Mouse (Mus musculus) layer of hippocampus, postnatal 14 days (tissue): ENCODE data around the gene Wfdc3. TPM values are rescaled to one million over a fixed set of nuclear protein-coding genes. Genes with fewer than 3 reads are reported as not detected.
"Not testable (repeated sequence)": the region's sequence is repeated elsewhere in the genome, so short reads cannot be mapped to it uniquely, and the experiment has no call there.

Experiments used
- DNase-seq, 2 experiments: peaks; one replicate each; pipeline ENCODE4 v3.0.0; 2021 to 2022; ENCODE audit warnings: low spot score in 2 of 2, mixed read lengths in 1 of 2
- total RNA-seq, 2 experiments: library from RNA; stranded (reverse); gene quantifications; 2 replicates each; pipeline ENCODE4 v1.2.3; 2021

The Wfdc3 gene
- total RNA-seq, 2 experiments from 2014 or later = 1.5 TPM

DNA sequence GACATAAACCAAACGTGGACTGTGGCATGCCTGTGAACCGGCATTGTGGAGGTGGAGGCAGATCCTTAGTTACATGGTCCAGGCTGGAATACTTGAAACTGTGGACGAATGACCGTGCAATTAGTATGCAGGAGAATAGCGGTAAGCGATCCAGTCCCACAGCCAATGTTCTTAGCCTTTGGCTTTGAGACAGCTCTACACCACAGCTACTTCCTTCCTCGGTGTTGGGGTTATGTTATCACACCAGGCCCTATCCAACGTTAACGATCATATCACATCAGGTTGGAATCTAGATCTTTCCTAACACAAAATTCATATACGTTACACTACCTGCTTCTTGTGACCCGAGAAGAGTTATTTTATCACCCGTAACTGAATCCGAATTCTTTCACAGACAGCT lies 744 bp downstream of the Wfdc3 start:
- DNase-seq = no peak

DNA sequence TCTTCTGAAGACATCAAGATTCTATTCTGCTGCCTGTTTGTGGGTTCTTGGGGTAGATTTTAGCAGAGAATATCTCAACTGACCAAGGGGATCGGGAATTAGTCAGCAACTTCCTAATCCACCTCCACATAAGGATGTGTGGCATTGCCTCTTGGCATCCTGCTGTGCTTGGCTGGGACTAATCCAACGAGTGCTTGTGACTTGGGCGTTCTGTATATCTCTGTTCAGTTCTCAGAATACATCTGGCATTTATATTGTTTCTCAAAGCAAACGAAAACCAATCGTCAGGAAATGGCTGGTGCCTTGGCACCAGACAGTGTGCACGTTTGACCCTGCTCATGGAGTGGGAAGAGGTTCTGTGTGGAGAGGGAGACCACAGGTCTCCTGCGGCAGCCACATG lies 5.9 kb downstream of the Wfdc3 start:
- no peak for DNase-seq

DNA sequence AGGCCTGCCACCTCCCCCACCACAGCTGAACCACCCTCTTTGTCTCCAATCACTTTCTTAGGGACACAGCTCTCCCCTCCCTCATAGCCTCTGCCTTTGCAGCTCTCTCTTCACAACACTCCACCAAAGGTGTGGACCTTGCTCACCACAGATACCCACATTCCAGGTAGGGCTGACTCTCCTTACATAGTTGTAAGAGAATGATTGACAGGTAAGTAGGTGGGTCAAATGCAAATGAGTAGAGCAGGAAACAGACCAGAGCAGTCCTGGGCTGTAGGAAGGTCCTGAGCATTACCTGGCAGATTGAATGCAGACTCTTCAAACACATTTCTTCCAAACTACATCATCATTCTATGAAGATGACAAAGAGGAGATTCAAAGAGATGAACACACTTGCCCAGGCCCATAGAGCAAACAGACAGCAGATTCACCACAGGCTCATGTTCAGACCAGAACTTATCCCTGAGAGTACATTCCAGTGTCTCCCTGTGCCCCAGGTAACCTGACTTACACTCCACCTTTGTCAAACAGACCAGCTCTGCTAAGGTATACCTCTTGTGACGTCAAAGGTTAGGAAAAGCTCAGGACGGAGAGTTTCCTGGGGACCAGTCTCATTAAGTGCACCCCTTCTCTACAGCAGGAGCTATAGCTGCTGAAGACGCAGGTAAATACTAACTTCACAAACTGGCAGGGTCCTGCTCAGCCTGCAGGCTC lies 8.2 kb downstream of the Wfdc3 start:
- DNase-seq = no peak

DNA sequence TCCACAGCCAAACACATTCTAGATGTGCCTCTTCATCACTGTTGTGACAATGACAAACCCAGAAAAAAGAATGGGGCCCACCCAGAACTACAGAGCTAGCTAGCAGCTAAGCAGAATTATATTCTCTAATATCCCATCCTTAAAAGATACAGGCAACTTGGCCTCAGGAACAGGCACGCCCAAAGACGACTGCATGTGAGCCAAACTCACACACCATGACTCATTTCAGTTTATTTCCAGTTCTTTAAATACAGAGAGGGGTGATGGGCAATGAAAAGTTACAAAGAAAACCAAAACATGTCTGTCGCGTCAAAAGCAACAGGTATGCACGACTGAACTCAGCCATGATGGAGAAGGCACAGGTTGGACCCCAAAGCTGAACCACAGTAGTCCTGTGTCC lies 10.3 kb downstream of the Wfdc3 start:
- DNase-seq = no peak

DNA sequence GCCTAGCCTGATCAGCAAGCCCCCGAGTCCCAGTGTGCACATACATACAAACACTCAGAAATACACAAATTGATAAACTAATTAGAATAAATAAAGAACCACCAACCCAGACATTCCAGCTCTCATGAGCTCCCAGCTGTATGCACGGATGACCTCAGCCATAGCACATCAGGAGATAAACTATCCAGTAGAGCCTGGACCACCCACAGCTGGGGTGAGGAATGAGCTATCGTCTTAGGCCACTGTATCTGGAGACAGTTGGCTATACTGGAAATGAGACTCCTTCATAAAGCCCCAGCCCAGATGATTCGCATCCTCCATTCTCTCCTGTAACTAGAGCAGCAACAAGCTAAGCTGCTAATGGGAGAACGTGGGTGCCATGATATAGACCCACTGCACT lies 10.9 kb downstream of the Wfdc3 start:
- no peak for DNase-seq

DNA sequence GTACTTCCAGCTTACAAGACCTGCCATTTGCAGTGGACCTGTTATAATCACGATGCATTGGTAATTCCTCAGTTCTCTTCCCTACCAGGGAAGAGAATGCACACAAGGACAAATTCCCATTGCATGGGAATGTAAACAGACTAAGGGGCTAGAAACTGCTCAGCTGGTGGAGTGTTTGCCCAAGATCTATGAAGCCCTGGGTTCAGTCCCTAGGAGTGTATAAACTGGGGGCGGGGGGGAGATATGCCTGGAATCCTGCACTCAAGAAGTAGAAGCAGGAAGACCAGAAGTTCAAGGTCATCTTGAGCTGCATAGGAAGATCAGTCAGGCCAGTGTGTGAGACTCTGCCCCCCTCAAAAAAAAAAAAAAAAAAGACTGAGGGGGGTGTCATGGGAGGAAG lies 12.5 kb downstream of the Wfdc3 start:
- no peak for DNase-seq

DNA sequence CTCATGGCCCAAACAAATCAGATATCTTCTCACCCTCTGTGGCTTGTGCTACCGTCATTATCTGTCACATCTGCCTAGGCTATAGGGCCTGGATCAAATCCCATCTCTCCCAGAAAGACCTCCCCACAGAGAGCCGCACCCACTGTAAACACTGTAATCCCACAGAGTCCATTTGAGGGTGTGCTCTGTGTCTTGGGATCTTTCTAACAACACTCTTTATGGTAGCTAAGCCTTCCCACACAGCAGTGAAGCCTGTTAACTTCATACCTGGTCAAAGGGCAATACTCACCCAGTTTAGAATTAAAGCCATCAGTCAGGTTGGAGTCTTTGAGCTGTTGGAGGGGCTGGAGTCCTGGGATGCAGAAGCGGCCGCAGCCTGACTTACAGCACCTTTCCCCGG lies 14.0 kb downstream of the Wfdc3 start:
- no peak for DNase-seq

DNA sequence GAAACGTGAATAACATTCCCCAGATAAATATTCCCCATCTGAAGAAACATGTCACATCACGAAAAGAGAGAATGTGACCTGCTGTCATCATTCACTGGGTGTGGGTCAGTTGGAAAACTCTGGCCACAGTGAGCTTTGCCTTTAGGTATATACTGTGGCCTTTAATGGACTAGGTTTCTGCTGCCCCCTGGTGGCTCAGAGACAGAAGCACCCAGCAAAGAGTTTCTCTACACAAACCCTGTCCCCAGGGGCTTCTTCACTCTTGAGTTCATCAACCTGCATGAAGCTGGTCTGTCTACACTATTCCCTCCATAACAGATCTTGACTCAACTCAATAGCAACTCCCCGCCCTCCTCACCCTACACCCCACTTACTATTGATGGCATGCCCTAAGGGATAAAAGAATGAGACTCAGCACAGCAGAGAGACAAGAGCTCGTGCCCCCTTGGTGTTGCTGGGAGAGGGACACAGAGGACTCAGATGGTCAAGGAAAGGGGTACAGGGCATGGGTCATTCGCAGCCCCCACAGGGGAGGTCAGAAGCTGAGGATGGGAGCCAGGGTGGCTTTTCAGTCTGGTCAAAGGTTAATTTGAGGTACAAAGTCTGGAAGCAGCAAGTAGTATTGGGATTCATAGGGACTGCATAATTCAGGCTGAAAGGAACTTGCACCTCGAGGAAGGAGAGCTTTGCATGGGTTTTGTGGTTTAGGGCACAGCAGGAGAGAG lies 19.7 kb downstream of the Wfdc3 start:
- DNase-seq = peak; percentile 50 to 74

DNA sequence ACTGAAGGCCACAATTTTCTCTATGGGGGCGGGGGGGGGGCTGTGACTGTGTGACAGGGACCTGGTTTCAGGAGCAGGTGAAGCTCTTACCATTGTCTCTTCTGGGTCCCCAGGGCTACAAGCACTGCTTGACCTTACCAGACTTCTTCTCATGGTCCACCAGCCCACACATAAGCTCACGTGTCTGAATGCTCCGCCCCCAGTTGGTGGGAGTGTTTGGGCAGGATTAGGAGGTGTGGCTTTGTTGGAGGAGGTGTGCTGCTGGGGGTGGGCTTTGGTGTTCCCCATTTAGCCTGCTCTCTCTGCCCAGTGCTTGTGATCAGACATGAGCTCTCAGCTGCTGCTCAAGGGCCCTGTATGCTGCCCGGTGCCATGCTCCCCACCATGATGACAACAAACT lies 22.5 kb downstream of the Wfdc3 start:
- DNase-seq = no peak

DNA sequence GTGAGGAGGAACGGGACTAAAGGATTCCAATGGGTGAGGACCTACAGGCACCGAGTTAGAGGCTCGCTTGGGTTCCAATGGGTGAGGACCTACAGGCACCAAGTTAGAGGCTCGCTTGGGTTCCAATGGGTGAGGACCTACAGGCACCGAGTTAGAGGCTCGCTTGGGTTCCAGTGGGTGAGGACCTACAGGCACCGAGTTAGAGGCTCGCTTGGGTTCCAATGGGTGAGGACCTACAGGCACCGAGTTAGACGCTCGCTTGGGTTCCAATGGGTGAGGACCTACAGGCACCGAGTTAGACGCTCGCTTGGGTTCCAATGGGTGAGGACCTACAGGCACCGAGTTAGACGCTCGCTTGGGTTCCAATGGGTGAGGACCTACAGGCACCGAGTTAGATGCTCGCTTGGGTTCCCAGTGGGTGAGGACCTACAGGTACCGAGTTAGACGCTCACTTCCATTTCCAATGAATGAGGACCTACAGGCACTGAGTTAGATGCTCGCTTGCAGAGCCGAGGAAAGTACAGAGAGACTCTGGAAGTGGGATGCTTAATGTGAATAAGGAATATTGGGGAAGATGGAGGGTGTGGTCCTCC lies 29.4 kb downstream of the Wfdc3 start:
- DNase-seq = not testable (repeated sequence)

DNA sequence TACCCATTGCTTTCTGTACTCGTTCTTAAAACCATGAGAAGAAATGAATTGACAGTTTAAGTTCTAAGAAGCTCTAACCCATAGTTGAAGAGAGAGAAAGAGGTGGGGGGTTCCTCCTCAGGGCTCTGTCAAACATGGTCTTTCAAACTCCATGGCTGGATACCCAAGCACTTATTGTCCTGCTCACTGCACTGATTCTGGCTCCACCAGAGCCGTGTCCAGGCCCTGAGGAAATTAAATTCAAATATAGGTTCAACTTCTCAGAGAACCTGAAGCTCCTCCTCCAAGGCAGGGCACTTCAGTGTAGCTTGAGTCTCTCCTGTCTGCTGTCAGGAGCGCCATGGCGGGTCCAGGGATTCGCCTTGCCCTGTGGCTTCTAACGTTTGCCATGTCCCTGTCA lies 30.7 kb downstream of the Wfdc3 start, which contains the start of gene Spint5:
Gene Spint5 (plus strand): TSS at position 301 of the 400 bp plus-strand sequence.
- DNase-seq = no peak

DNA sequence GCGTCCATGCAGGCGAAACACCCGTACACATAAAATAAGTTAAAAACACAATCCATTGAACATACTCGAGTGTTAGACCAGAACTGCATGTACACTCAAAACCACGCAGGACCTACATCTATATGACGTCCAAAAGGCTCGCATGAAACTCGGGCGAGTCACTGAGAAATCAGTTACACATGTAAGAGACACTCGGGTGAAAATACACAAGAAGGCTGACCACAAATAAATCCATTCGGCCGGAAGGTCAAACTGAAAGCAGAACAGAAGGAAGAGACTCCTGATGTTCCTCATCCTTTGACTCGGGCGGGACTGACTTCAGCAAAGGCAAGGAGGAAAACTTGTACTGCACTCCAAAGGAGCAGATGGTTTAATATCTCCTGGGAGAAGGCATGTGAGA lies 39.7 kb downstream of the Wfdc3 start:
- no peak for DNase-seq

DNA sequence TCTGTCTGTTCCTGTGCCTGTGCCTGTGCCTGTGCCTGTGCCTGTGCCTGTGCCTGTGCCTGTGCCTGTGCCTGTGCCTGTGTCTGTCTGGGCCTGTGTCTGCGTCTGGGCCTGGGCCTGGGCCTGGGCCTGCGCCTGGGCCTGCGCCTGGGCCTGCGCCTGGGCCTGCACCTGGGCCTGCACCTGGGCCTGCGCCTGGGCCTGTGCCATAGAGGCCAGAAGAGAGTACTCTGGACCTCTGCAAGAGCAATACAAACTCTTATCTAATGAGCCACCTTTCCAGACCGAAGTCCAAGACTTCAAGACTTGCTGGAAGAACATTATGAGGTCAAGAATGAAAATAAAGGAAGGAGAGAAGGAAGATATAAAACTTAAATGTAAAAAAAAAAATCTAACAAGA lies 40.4 kb downstream of the Wfdc3 start:
- DNase-seq = no peak

DNA sequence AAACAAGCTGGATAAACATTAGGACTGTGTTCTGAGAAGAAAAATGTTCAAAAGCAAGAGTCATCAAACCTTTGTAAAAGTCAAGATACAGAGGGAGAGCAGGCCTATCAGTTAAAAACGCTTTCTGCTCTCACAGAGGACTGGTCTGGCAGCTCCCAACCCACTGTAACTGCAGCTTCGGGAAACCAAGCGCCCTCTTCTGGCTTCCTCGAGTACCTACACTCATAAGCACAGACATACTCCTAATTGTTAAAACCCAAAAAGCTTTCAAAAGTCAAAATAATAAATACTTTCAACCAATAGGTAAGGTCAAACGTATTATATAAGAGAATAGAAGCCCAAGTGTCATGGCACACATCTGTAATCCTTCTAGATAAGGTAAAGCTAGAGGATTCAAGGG lies 41.5 kb downstream of the Wfdc3 start:
- DNase-seq = no peak

DNA sequence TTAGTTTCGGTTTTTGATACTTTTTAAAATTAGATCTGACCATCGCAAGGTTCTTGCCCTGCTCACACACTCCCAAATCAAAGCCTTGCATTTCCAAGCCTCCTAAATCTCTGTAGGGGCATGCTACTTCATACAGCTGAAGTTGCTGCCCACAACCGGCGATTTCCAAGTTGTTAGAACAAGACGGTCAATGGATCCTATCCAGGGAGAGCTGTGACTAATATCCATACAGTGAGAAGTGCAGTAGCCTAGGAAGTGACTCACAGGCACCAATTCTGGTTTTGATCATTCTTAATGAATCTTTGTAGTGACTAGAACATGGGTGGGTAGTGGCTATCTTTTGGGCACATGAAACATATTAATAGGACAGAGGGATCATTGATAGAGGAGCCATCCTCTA lies 44.0 kb downstream of the Wfdc3 start:
- DNase-seq = no peak

DNA sequence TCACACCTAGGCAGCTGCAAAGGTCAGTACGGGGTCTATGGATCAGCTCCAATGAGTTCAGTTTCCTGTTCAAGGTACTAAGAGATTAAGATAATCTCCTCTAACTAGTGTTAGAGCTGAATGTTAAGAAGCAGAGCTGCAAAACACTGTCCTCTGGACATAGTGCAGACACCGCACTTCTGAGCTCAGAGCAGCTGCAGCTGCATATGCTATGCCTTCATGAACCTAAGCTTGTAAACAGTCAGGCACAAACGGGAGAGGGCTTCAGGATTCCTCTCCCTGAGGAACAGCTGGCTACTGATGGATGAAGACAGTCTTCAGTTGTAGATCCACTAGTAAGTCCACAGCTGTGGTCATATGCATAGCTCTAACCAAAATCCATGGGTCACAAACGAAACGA lies 44.8 kb downstream of the Wfdc3 start:
- no peak for DNase-seq

DNA sequence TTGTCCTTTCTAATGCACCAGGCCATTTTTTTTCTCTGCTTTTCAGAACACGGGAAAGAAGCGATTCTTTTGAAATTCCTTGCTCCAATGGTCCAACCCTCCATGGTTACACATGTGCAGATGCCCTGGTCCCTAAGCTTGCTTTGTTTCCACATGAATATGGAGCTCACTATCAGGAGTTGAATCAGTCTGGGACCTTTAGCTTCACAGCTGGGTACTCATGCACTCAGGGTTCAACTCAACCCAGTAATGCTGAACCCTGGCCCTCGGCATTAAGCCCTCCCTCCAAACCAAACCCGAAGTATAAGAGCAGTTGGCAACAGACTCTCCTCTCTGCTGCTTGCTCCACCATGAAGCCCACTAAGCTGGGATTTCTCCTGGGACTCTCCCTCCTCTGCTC lies 47.5 kb downstream of the Wfdc3 start, which contains the start of gene Spint4:
Gene Spint4 (plus strand): TSS at position 301 of the 400 bp plus-strand sequence.
- DNase-seq = no peak

DNA sequence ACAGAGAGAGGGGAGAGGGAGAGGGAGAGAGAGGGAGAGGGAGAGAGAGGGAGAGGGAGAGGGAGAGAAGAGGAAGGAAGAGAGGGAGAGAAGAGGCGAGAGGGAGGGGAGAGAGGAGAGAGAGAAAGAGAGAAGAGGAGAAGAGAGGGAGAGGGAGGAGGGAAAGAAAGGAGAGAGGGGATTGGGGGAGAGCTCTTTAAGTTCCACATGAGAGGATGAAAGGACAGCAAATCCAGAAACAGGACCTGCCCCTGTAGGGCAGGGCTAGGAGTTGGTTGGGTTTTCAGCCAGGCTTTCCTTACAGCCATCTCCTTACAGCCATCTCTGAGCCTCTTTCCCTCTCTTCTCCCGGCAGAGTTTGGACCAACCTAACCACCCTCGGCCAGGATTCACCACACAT lies 60.9 kb downstream of the Wfdc3 start, which contains the start of gene Wfdc13:
Gene Wfdc13 (plus strand): TSS at position 301 of the 400 bp plus-strand sequence.
- DNase-seq = no peak
